Mouse (Mus musculus): Measurements from ENCODE around the gene Slc22a23. TPM values are rescaled to one million over a fixed set of nuclear protein-coding genes. Genes with fewer than 3 reads are reported as not detected.
"Not testable (repeated sequence)": the region's sequence is repeated elsewhere in the genome, so short reads cannot be mapped to it uniquely, and the experiment has no call there.

Gene Slc22a23
- polyA plus RNA-seq (2012; rRNA removed): 9.4 and 12.7 TPM in 2 replicates

DNA sequence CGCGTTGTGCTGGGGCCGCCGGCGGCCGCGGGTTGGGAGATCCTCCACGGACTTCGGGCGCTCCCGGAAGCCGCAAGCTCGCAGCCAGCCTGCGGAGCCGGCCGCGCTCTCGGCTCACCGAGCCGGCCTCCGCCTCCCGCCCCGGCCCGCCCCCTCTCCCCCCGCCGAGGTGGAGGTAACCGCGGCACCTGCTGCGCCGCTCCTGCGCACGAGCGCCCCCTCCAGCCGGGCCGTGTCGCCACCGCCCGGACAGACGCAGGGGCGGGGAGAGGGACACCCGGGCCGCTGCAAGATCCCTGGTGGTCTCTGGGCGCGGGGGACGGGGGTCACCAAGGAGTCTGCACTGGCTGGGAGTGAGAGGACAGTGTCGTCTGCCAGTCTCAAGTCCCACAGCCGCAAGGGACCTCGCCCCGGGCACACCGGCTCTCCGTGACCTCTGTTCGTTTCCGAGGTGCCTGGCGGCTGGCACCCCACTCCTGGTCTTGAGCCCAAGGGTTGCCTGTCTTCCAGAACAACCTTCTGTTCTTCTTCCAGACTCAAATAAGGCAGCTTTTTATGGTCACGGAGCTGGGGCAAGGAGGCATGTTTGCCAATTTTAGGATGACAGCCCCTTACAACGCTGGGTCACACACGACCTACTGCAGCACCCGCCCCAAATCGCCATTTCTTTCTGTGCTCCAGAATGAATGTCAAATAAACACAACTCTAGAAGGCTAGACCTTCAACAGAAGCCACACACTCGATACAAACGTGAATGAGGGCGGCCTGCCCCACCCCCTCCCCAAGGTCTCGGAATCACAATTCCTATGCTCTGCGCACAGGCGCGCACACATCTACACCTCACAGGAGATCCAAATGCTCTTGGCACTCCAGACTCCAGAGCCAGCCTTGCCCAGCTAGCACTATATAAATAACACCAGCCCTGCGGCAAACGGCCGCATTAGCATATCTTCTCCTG lies at the start of gene Slc22a23:
Slc22a23 (minus strand) TSS at position 55 of the 958 bp plus-strand sequence.
- no peak within 1 kb of the TSS for H3K27ac ChIP-seq (ENCODE audit: control insufficient read depth, insufficient read depth, low read length)
- peaks cover 10% of the 10 kb centered on the region for H3K4me1 ChIP-seq (replicated peaks; ENCODE audit: control insufficient read depth, insufficient read depth, low read length)
- H3K4me3 ChIP-seq (ENCODE audit: control insufficient read depth, insufficient read depth, low read length): peak within 1 kb of the TSS; percentile 63
- peak; percentile 79 for DNase-seq
- 11% methylated on average over 69 of the region's 69 CpGs for WGBS
- H3K36me3 ChIP-seq (ENCODE audit: control insufficient read depth, insufficient read depth, low read length): no peaks in the 10 kb centered on the region
- TF ChIP-seq POLR2A (IDR thresholded peaks at IDR 0.05; ENCODE audit: control insufficient read depth, extremely low read depth, insufficient read depth, low read length, poor library complexity): no peak
- peak; percentile 56; the same call in 1 of the 2 replicates for TF ChIP-seq CTCF (IDR thresholded peaks at IDR 0.05; ENCODE audit: borderline replicate concordance, control insufficient read depth, extremely low read depth, insufficient read depth, low read length, poor library complexity)
- no peaks in the 10 kb centered on the region; the same call in 1 of the 2 replicates for H3K27me3 ChIP-seq (ENCODE audit: control insufficient read depth, insufficient read depth, low read length)

DNA sequence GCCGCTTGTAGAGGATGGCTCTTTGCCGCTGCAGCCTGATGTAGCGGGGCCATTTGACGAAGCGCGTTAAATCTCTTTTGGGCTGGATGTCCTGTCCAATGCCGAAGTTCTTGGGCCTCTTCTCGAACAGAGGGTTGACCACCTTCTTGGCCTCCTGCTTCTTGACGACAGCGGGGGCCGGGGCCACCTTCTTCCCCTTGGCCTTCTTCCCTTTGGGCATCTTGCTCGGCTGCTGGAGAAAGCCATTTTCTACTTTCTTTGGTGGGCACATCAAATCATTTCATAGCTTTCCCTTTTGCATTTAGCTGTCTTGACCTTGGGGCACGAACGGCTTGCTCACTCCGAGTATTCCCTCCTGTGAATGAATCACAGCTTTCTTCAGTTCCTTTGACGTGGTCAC lies 49.3 kb upstream of the Slc22a23 start:
- 92% methylated on average over 14 of the region's 16 CpGs for WGBS
- H3K4me3 ChIP-seq (ENCODE audit: control insufficient read depth, insufficient read depth, low read length); H3K27ac ChIP-seq (ENCODE audit: control insufficient read depth, insufficient read depth, low read length); H3K4me1 ChIP-seq (replicated peaks; ENCODE audit: control insufficient read depth, insufficient read depth, low read length); DNase-seq; H3K36me3 ChIP-seq (ENCODE audit: control insufficient read depth, insufficient read depth, low read length); H3K27me3 ChIP-seq (ENCODE audit: control insufficient read depth, insufficient read depth, low read length): not testable (repeated sequence)

DNA sequence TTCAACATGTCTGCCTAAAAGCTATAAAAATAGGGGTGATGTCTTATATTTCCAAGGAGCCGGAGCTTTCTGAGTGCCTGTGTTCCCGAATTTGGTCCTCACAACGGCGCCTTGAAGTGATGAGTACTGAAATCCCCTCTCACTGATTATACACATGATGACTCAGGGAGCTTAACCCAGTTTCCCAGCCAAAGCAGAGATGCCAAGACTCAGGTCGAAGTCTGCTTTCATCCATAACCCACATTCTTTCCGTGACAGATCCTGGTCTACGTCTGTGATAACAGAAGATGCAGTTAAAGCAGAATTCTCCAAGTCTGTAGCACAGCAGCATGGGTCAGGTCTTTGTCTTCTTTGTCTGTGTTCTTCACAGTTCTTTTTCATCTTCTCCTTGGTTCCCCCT lies 47.4 kb upstream of the Slc22a23 start:
- TF ChIP-seq POLR2A (IDR thresholded peaks at IDR 0.05; ENCODE audit: control insufficient read depth, extremely low read depth, insufficient read depth, low read length, poor library complexity): no peak
- no peak for TF ChIP-seq CTCF (IDR thresholded peaks at IDR 0.05; ENCODE audit: borderline replicate concordance, control insufficient read depth, extremely low read depth, insufficient read depth, low read length, poor library complexity)
- Histone ChIP-seq H3K27ac (ENCODE audit: control insufficient read depth, insufficient read depth, low read length) (no peak overlapping the region), H3K27me3 (ENCODE audit: control insufficient read depth, insufficient read depth, low read length) (no peaks in the 10 kb centered on the region), H3K4me3 (ENCODE audit: control insufficient read depth, insufficient read depth, low read length) (no peak overlapping the region), H3K36me3 (ENCODE audit: control insufficient read depth, insufficient read depth, low read length) (no peaks in the 10 kb centered on the region), H3K4me1 (replicated peaks; ENCODE audit: control insufficient read depth, insufficient read depth, low read length) (no peaks in the 10 kb centered on the region)
- 90% methylated on average over 7 of the region's 7 CpGs for whole genome bisulfite sequencing
- no peak for DNase-seq

DNA sequence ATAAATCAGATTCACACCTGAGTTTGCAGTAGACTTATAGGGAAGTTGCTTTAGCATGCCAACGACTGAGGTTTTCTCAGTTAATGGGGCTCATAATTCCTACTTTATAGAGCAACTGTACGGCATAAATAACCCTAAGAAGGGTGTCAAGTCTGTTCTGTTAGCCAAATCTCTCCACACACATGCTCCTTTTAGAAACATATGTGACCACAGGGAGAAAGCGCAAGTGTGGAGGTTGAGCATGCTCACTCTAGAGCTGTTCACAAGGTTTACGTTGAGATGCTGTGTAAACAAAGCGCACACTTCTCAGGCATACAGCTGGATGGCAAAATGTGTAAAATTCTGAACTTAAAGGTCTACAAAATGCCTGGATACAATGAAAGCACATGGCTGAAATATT lies 43.2 kb upstream of the Slc22a23 start:
- no peak for DNase-seq
- no peak overlapping the region for H3K4me3 ChIP-seq (ENCODE audit: control insufficient read depth, insufficient read depth, low read length)
- no peaks in the 10 kb centered on the region for H3K27me3 ChIP-seq (ENCODE audit: control insufficient read depth, insufficient read depth, low read length)
- H3K36me3 ChIP-seq (ENCODE audit: control insufficient read depth, insufficient read depth, low read length): no peaks in the 10 kb centered on the region
- no peaks in the 10 kb centered on the region for H3K4me1 ChIP-seq (replicated peaks; ENCODE audit: control insufficient read depth, insufficient read depth, low read length)
- TF ChIP-seq CTCF (IDR thresholded peaks at IDR 0.05; ENCODE audit: borderline replicate concordance, control insufficient read depth, extremely low read depth, insufficient read depth, low read length, poor library complexity) (no peak), POLR2A (IDR thresholded peaks at IDR 0.05; ENCODE audit: control insufficient read depth, extremely low read depth, insufficient read depth, low read length, poor library complexity) (no peak)
- no peak overlapping the region for H3K27ac ChIP-seq (ENCODE audit: control insufficient read depth, insufficient read depth, low read length)
- WGBS: 91% methylated on average over 5 of the region's 5 CpGs

DNA sequence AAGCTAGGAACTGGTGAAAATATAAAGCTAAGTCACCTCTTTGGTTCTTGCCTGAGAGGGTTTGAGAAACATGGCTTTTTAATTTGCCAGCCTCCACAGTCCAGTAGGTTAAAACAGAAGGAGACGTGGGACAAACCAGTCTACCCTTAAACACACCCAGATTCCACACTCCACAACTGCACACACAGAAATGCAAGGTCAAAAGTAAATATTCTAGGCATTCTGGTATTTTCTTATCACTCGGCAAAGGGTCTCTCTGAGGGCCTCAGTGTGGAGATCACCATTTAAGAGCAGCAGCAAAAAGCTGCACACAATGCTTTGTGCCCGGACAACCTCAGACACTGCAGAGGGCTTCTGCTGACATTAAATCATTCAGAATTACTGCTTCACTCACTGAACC lies 38.4 kb upstream of the Slc22a23 start:
- no peaks in the 10 kb centered on the region for H3K36me3 ChIP-seq (ENCODE audit: control insufficient read depth, insufficient read depth, low read length)
- WGBS: 95% methylated on average over 3 of the region's 3 CpGs
- TF ChIP-seq POLR2A (IDR thresholded peaks at IDR 0.05; ENCODE audit: control insufficient read depth, extremely low read depth, insufficient read depth, low read length, poor library complexity) (no peak), CTCF (IDR thresholded peaks at IDR 0.05; ENCODE audit: borderline replicate concordance, control insufficient read depth, extremely low read depth, insufficient read depth, low read length, poor library complexity) (no peak)
- no peak for DNase-seq
- no peak overlapping the region for H3K27ac ChIP-seq (ENCODE audit: control insufficient read depth, insufficient read depth, low read length)
- no peaks in the 10 kb centered on the region for H3K27me3 ChIP-seq (ENCODE audit: control insufficient read depth, insufficient read depth, low read length)
- H3K4me1 ChIP-seq (replicated peaks; ENCODE audit: control insufficient read depth, insufficient read depth, low read length): no peaks in the 10 kb centered on the region
- no peak overlapping the region for H3K4me3 ChIP-seq (ENCODE audit: control insufficient read depth, insufficient read depth, low read length)

DNA sequence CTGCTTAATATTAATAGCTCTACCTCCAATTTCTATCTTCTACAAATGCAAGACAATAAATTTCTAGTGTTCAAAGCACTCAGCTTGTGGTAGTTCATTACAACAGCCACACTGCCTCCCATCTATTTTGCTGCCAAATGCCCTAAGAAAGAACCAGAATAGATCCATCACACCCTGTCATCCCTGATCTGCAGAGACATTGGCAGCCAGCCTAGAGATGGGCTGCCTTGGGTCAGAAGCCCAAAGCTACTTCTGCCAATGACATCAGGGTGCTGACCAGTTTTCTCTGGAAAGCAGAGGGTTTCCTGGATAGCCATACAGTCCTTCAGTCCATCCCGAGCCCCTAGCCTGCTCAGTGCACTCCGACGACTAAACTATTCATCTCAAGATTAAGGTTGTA lies 33.9 kb upstream of the Slc22a23 start:
- Histone ChIP-seq H3K27me3 (ENCODE audit: control insufficient read depth, insufficient read depth, low read length) (no peaks in the 10 kb centered on the region), H3K4me1 (replicated peaks; ENCODE audit: control insufficient read depth, insufficient read depth, low read length) (no peaks in the 10 kb centered on the region), H3K4me3 (ENCODE audit: control insufficient read depth, insufficient read depth, low read length) (no peak overlapping the region), H3K27ac (ENCODE audit: control insufficient read depth, insufficient read depth, low read length) (no peak overlapping the region), H3K36me3 (ENCODE audit: control insufficient read depth, insufficient read depth, low read length) (no peaks in the 10 kb centered on the region)
- WGBS: over 99% methylated on average over 3 of the region's 3 CpGs
- TF ChIP-seq POLR2A (IDR thresholded peaks at IDR 0.05; ENCODE audit: control insufficient read depth, extremely low read depth, insufficient read depth, low read length, poor library complexity) (no peak), CTCF (IDR thresholded peaks at IDR 0.05; ENCODE audit: borderline replicate concordance, control insufficient read depth, extremely low read depth, insufficient read depth, low read length, poor library complexity) (no peak)
- DNase-seq: no peak

Measured in thymus, adult 2 months (tissue).